Mouse (Mus musculus) gastrocnemius, postnatal 10 days (tissue): Measurements from ENCODE around the gene Podxl2. TPM values are rescaled to one million over a fixed set of nuclear protein-coding genes. Genes with fewer than 3 reads are reported as not detected.

Source experiments
- DNase-seq: peaks from one replicate; pipeline ENCODE4 v3.0.0; 2021; ENCODE audit warnings: mixed read lengths
- long read RNA-seq, 2 experiments: library from polyadenylated mRNA; stranded (forward); transcript quantifications; one replicate each; pipeline ENCODE4 v2.0.0; 2021
- total RNA-seq, 2 experiments: library from RNA; stranded (reverse); gene quantifications; 2 replicates each; pipeline ENCODE4 v1.2.3; 2021

The Podxl2 gene
- total RNA-seq = 10 to 100 TPM; 69.0 to 70.3 TPM
- long read RNA-seq, experiment 1, transcript Podxl2-210 (8 exons, 2,065 nt) = major isoform, 184 of 247 reads
- long read RNA-seq, experiment 1, transcript Podxl2-207 (2 exons, 633 nt) = minor isoform, 15 of 247 reads
- long read RNA-seq, experiment 1, partial matches to known transcripts = 13 of 247 reads
- long read RNA-seq, experiment 1, other reads (novel, unspliced or antisense) = 34 of 247 reads
- long read RNA-seq, experiment 2, transcript Podxl2-207 (2 exons, 633 nt) = minor isoform, 15 of 233 reads
- long read RNA-seq, experiment 2, transcript Podxl2-210 (8 exons, 2,065 nt) = major isoform, 182 of 233 reads
- long read RNA-seq, experiment 2, partial matches to known transcripts = 20 of 233 reads
- long read RNA-seq, experiment 2, other reads (novel, unspliced or antisense) = 16 of 233 reads

DNA sequence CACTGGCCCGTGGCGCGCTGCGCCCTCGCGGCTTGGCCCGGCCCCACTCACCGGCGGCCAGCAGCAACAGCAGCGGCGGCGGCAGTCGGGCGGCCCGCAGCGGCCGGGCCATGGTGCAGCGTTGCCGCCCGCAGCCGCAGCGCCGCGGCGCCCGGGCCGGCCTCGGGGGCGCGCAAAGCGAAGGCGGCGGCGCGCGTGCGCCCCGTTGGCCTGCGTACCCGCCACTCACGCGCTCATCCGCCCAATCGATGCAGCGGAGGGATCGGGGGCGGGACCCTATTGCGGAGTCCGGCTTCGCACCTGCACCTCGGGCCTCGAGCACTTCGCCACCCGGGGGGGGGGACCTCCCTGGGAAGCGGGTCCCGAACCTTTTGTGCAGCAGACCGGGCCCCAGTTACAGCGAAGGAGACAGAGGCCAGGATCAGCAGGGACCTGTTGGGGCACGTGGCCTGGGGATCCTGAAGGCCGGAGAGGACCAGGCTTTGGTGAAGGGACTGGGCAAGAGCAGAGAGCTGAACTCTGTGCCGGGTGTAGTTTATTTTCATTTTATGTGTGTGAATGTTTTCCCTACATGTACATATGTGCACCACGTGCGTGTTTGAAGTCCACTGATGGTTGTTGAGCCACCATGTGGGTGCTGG lies at the start of gene Podxl2:
TSS of gene Podxl2 (minus strand) at position 177 of the 641 bp plus-strand sequence.
- peak; percentile 86 for DNase-seq

DNA sequence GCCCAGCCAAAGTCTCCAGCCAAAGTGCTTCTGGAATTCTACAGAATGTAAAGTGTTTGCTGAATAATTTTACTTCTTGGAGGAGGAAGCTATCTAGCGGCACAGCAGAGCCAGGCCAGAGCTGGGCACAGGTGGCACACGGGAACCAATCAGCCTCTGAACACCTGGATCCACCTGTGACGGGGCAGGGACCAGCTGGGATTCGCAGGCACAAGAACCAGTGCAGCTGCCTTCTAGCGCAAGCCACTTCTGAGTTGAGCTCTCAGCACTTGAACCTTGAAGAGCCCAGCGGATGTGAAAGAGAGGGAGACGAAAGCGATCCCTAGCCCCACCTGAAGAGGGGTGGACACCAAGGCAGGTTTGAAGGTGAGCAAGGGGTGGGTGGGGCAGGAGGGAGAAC lies 44.0 kb upstream of the Podxl2 start:
- DNase-seq = no peak

DNA sequence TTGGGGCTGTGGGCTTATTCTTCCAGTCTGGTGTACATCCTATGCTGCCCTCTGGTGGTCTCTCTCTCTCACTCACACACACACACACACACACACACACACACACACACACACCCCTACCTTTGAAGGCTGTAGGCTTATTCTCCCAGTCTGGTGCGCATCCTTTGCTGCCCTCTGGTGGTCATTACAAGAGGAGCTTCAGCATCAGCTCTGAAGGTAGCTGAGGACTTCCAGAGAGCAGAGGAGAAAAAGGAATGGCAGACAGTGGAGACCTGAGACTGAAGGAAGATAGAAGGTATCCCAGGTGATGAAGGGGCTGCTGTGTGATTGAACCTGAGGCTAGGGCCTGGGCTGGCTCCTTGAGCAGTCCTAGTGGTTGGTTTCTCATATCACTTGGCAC lies 41.3 kb upstream of the Podxl2 start:
- DNase-seq = peak; percentile 50

DNA sequence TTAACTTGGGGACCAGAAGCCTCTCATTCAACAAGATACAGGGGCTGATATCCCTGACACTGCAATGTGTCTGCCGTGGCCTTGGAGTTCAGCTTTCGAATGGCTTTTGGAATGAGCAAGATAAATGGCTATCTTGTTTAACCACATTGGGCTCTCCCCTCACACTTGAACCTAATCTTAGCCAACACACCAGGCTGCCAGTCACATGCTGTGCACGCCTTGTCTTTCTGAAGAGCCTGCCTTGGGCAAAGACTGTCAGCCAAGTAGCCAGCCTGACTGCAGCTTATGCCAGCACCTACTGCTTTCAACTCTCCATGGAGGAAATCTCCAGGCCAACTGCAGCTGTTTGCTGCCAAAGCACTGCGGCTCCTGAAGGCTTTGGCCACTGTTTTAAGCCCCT lies 40.7 kb upstream of the Podxl2 start:
- DNase-seq = no peak

DNA sequence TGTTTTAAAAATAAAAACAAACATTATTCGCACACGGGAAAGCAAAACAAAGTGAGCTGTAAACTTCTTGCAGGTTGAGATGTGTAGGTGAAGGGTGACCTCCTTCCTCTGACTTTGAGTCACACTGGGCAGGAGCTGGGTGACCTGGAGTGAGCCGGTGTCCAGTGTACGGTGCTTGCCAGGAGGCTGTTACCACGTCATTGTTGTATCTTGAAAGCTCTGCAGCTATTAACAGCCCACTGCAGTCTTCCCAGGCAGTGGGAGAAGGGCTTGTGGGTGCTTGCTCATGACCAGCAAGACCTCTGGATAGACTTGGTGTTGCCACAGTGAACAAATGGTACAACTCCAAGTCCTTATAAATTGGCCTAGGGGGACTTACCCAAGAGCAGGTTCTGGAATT lies 40.0 kb upstream of the Podxl2 start:
- DNase-seq = no peak

DNA sequence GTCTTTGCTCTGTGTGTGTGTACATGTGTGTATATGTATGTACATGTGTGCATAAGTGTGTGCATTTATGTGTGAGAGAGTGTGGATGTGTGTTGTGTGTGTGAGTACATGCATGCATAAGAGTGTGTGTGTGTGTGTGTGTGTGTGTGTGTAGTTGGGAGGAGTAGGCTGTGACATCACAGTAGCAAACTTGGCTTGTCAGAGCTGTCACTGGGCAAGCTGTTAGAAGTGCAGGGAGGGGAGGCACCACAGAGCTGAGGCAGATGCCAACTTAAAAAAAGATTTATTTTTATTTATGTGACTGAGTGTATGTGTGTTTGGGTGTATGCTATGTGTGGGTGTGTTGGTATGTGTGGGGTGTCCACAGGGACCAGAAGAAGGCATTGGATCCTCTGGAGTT lies 38.6 kb upstream of the Podxl2 start:
- DNase-seq = no peak

DNA sequence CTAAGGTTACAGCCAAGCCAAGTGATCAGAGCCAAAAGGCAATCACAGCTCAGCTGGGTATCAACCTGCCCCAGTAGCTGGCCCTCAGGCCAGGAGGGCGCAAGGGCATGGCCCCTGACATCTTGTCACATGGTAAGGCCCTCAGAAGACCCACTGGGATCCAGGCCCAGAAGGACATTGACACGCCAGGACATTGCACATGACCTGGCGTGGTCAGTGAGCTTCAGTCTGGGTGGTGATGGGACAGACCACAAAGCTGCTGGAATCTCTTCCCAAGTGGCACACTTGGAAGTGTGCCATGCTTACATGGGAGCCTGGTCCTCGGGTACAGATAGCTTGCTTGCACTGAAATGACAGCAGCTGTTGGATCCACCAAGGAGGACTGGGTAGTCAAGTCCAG lies 38.2 kb upstream of the Podxl2 start:
- no peak for DNase-seq

DNA sequence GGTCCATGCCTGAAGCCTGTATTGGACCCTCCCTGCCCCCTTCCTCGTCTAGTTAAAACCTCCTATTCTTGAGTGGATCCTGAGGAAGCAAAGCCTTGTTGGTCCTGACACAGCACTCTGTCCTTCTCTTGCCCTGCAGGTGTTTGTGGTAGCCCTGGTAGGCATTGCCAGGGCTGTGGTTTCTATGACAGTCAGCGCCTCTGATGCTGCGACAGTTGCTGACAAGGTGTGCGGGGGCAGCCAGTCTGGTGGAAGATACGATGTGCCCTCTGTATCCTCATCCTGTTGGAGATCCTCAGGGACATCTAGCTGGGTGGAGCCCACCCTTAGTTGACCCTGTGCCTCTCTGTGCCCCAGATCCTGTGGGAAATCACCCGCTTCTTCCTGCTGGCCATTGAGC lies 34.3 kb upstream of the Podxl2 start:
- no peak for DNase-seq

DNA sequence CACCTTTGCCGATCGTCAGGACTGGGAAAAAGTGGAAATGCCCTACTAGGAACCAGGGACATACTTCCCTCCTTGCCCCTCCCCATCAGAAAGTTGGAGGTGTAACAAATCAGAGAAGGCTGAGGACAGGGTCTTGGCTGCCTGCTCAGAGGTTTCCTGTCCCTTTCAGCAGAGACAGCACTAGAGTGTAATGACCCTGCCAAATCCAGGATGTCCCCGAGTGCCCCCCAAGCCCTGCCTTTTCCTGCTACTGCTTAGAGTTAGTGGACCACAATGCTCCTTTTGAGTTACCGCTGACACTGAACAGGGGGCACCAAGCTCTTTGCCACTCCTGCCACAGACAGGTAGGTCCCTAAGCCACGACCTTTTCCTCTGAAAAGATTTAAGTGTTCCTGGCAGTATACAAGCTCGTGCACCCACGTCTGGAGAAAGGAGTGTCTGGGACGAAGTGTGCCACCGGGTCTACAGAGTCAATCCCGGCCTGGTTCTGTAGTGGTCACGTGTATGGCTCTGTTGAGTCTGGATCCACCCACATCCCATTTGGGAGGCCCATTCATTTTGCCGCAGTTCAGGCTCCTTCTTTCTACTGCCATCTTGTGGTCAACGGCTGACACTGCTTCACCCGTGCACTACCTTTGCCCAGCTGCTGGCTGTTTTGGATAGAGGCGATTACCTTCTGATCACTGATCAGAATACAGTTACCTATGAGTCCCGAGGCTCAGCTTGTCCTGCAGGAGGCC lies 31.7 kb upstream of the Podxl2 start:
- no peak for DNase-seq

DNA sequence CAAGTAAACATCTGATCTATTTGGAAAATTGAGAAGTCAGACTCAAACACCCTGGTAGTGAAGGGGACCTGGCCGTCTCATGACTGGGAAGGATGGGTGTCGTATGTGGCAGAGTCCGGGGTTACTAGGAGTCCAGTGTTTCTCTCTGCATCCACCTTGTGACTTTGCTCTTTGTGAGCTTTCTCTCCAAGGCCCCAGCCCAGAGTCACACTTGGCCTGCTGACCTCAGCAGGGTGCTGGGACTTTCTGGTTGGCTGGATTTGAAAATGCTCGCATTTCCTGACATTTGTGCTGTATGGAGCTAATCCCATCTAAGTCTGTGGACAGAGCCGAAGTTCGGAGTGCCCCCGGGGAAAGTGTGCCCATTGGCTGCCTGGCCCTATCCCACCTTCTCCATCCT lies 30.2 kb upstream of the Podxl2 start:
- DNase-seq = no peak

DNA sequence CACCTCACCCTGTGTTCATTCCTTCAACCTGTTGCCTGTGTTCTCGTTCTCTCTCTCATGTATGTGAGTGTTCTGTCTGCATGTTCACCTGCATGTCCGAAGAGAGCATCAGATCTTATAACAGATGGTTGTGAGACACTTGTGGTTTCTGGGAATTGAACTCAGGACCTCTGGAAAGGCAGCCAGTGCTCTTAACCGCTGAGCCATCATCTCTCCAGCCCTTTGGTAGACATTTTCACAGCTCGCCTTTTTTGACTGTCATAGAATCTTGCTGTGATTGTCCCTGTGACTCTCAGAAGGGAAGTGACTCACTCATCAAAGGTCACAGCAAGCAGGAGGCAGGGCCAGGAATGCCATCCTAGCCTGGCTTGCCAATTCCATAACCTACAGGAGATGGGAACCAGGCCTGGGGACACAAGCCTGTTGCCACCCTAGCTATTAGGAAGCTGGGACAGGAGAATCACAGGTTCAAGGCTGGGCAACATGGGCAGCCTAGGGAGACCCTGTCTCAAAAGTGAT lies 29.7 kb upstream of the Podxl2 start:
- DNase-seq = no peak

DNA sequence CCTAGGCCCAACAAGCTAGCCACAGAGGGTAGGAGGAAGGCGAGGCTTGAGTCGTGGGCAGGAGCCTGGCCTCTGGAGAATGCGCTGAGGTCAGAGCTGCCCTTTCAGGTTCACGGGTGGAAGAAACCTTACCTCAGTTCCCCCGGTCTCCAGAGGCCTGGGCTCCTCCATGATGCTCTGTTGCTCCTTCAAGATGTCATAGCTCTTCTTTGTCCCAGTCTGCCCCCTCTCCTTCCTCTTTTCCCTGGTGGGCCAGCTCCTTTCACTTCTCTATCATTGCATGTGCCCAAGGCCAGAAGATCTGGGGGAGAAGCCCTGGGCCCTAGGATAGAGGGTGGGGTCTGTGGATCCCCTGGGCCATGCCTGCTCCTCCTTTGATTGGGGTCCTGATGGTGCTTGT lies 28.9 kb upstream of the Podxl2 start:
- DNase-seq = no peak

DNA sequence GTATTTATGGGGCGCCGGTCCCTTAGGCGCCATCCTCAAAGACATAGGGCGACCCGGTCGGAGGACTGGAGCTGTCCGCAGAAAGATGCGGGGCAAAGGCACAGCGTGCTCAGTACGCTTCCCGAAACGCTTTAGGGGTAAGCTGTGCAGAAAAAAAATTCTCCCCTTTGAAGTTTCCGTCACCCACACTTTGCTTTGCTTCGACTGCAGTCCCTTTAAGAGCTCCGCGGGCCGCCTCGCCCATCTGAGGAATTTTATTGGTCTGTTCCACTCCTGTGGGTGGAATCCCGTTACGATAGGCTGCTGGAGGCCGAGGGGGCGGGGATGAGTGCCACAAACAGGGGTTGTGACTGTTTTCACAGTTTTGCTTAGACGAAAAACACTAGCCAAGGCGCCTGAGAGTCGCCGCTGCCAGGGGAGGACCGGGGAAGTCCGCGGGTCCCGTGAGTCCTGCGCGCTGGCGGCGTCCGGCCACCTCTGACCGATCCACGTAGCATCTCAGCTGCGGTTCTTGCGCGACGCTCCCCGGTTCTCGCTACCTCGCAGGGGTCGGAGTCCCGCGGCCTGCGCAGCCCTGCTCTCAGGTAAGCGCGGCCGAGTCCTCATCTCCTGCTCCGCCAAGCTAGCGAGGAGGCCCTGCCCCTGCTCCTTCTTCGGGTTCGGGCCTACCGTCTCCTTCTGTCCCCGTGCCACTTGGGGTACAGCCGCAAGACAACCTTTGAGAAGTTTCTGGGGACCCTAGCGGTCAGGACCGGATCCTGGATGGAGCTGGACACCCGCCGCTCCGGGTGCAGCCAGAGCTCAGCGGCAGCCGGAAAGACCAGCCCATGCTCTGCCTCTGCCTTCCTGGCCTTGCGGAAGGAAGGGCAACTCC lies 27.3 kb upstream of the Podxl2 start, which contains the start of gene Tpra1:
TSS of gene Tpra1 (plus strand) at position 305 of the 874 bp plus-strand sequence.
- peak; percentile 89 for DNase-seq

DNA sequence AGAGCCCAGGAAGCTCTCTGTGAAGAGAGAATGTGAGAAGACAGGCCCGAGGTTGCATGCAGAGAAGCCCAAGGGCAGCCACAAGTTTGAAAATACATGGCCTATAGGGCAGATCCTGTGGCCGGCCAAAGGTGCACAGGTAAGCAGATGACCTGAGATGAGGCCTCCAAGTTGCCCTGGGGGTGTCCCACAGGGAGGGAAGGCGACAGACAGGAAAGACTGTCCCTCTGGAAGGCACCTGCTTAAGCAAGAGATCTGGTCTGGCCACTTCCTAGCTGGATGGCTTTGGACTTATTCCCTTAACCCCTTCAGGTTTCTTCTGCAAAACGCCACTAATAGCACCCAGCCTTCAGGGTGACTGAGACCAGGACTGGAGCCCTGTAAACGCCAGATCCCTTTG lies 26.6 kb upstream of the Podxl2 start:
- DNase-seq = no peak

DNA sequence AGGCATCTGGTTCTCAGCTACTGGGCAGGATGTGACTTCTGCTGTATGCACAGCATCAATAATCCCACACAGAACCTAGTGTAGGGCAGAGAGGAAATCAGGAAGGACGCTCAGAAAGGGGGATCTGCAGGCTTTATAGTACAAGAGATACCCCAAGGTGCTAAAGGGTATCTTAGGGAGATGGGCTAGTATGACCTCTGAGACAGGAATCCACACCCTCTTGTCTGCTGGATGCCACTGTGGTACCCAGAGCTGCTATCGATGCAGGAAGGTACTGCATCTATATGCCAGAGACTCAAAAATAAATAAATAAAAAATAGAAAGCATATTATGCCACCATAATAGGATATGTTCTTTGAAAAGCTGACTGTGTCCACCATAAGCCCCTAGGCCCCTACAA lies 24.8 kb upstream of the Podxl2 start:
- no peak for DNase-seq

DNA sequence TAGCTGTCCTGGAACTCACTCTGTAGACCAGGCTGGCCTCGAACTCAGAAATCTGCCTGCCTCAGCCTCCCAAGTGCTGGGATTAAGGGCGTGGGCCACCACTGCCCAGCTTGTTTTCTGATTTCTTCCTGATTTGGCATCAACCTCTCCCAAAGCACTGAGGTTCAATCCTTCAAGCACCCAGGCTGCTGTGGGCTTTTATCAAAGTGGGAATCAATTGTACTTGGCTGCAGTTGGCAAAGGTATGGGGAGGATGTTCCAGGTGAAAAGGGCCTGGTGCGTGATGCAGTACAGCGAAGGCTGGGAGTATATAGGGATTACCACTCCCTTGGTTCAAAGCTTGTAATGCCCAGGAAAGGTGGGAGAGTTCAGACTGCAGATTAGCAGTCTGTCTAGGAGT lies 24.2 kb upstream of the Podxl2 start:
- no peak for DNase-seq

DNA sequence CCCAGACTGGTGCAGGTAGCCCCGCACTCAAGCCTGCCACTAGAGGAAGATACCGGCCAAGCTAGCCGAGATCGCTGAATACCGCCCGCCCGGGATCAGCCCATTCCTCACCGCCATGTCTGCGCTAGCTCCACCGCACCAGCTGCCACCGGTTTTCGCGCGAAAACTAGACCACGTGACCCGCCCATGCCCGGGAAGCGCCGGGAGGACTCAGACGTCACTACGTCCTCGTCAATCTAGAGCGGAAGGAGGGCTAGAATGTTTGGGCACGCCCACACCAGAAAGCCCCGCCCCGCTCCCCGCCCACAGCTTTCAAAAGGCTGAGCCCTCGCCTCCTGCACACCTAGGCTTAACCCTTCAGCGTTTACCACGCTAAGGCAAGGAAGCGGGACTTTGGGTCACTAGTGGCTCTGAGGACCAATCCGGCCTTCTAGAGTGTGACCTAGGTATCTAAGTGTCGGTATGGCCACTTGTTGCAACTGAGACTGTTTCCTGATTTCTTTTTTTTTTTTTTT lies 23.7 kb upstream of the Podxl2 start, which contains the start of gene Mcm2:
TSS of gene Mcm2 (minus strand) at position 247 of the 515 bp plus-strand sequence.
- peak; percentile 93 for DNase-seq

DNA sequence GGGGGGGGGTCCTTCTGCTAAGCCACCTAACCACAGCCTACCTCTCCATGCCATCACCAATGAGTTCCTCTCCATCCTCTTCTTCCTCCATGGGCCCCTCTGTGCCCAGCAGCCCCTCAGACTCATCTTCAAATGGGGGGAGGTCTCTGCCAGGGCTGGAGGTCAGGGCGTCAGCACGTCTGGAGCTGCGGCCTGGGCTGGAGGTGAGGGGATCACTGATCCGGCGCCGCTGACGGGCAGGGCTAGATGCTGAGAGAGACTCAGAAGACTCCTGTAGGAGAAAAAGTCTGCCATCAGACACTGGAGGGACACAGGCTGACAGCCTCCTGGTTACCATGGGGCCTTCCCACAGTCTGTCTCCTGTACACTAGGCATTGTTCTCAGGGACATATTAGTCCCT lies 22.4 kb upstream of the Podxl2 start:
- no peak for DNase-seq

DNA sequence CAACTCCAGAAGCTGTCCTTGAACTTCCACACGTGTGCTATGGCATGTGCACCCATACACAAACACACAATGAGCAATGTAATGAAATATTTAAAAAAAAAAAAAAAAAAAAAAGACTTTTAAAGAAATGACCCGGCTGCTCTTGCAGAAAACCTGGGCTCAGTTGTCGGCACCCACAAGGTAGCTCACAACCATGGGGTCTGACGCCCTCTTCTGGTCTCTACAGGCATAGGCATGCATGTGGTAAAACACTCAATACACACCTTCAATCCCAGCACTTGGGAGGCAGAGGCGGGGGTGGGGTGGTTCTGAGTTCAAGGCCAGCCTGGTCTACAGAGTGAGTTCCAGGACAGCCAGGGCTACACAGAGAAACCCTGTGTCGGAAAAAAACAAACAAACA lies 21.1 kb upstream of the Podxl2 start:
- no peak for DNase-seq

DNA sequence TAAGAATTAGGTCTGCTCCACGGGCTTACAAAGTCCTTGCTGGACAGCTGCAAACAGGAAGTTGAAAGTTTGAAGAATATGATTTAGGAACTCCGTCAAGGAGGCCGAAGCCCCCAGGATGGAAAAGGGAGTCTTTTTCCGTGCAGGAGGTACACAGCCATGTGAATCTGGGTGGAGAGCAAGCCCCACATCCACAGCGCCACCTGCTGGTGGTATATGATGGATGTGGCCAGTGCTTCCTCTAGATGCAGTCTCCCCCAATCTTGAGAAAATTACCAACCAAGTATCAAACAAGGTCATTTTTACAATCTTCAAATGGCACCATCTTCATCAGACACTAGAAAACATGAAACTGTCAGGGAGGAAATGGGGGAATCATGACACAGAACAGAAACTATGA lies 18.7 kb upstream of the Podxl2 start:
- DNase-seq = peak; percentile 80

DNA sequence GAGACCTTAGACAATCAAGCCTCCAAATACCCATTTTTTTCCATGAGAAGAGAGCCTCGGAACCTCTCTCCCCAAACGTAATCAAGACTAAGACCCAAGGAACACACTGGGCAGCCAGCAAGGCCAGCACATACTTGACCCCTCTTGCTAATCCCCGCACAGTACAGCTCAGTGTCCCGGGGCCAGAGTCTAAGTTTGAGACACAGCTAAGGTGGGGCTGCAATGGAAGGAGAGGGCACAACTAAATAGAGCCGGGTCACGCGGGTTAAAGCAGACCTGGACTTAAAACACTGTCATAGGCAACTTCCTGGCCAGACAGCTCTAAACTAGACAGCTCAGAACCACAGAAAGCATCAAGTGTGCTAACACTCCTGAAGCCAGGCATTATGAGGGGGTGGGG lies 16.0 kb upstream of the Podxl2 start:
- DNase-seq = no peak
